Mouse (Mus musculus) R1 (cell line): ENCODE results near the gene Galnt16.

Experiments used
- DNase-seq: peaks from one replicate; pipeline ENCODE4 v3.0.0-alpha.2; 2018; ENCODE audit warnings: low read depth, low spot score

The Galnt16 gene

DNA sequence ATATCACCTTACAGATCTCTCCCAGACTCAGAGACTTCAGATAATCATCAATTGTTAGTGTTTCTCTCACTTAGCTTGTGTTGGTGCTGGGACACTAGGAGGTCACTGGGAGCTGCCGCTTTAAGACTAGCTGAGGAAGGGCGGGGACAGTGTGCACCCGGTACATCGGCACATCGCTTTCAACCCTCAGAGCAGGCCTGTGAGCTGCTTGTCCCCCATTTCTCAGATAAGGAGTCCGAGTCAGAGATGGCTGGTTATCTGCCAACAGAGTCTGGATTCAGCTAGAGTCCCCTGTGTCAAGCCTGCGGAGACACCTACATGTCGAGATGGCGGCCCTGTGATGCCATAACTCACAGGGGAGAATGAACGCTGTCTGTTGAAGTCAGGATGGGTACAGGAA, 13.5 kb downstream of the Galnt16 start:
- DNase-seq, result no peak

DNA sequence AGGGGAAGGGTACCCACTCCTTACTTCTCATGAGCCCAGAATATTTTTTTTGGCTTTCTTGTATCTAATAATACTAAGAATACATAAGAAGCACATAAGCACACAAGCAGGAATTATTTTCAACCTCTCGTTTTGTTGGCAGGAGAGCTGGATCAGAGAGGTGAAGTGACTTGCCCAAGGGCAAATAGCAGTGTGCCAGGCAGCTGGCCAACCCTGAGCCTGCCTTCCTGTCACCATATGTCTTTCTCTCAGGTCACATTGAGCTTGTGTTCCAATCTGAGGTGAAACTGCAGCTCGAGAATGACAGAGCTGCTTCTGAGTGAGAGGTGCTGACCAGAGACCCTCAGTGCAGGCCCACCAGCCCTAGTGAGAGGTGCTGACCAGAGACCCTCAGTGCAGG, 15.8 kb downstream of the Galnt16 start:
- no peak for DNase-seq

DNA sequence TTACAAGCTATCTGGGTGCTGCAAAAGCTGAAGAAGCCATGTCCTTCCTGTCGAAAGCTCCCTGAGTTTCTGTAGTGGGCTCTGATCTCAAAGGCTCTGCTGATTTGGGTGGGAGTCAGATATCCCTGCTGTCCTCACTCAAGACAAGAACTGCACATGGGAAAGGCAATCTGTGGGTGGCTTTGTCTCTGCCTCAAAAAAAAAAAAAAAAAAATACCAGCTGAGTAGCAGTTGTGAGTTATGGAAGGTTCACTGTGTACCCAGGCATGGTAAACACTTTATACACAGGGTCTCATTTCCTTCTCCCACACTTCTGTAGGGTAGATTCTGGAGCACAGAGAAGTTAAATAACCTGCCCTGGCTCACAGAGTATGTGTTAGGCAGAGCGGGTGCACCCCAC, 19.2 kb downstream of the Galnt16 start:
- no peak for DNase-seq

DNA sequence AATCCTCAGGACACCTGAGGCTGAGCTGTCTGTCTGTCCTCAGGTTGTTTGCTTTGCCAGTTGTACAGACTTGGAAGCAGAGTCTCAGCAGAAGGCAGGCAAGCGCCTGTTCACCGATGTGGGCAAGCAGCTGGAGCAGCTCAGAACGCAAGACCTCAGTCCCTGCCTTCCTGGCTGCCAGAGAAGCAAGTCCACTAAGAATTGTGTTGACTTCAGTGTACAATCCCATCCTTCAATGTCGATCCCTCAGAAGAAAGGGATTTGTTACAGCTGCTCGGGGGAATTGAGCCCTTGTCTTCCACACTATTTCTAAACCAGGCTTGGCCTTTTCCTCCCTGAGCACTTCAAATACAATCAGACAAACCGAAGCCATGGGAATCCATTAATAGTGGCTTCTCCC, 20.2 kb downstream of the Galnt16 start:
- DNase-seq, result no peak

DNA sequence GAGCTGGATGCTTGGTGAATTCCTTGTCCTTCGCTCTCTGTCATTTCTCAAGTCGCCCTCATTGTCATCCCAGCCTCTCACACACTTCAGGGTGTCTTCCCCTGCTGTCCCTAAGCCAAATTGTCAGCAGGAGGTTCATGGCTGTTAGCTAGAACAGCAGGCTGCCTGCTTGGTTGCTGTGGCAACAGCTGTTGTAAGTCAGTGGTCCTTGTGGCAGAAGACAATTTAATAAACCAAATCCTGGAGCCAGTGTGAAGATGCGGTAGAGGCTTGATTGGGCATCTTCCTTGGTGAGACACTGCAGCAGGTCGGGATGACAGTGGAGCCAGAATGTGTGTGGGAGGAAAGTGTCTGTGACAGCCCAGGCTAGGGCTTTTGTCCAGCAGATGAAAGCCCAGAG, 27.2 kb downstream of the Galnt16 start:
- DNase-seq, result no peak

DNA sequence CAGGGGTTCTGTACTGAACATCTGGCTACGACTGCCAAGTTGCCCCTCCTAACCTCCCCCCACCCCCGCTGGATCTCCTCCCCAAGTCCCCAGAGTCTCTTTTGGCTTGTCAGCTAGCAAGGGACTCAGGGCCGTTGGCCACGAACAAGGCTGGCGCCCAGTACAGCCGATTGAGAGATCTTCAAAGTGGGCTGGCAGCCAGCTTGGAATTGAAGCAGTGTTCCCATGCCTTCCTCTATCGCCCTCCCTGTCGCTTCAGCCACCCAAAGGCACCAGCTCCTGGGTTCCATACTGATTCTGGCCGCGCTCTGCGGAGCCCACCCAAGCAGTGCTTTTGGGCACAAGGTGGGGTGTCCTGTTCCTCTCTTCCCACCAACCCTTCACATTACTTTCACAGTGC, 31.6 kb downstream of the Galnt16 start:
- DNase-seq, result no peak

DNA sequence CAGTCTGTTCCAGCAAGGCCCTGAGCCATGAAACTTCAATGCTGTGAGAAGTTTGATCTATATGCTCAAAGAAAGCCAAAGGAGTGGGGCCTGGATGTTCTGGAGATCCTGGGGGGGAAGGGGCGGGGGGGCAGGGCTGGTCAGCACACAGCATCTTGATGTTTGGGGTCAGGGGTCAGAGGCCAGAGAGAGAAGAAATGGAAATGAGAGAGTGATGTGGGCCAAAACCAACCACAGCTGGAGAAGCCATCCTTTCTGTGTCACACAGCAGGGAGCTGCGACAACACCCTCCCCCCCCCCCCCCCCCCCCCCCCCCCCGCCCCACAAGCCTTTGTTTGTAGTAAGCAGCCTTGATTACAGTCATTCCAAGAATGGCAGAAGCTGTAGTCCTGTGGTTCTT, 35.1 kb downstream of the Galnt16 start:
- no peak for DNase-seq

DNA sequence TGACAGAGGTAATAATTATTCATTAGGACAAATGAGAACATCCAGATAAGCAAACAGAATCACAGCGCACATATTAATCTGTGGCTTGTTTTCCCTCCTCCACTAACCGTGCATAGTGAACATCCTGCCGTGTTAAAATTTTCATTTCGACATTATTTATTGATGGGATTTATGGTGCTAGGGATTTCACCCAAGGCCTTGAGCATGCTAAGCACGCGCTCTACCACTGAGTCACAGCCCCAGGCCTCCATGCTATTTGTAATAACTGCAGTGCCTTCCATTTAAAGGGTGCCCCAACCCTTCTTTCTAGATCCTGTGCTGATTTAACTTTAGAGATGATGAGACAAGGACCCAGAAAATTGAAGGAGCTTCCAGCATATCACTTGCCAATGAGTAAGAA, 36.2 kb downstream of the Galnt16 start:
- DNase-seq, result no peak

DNA sequence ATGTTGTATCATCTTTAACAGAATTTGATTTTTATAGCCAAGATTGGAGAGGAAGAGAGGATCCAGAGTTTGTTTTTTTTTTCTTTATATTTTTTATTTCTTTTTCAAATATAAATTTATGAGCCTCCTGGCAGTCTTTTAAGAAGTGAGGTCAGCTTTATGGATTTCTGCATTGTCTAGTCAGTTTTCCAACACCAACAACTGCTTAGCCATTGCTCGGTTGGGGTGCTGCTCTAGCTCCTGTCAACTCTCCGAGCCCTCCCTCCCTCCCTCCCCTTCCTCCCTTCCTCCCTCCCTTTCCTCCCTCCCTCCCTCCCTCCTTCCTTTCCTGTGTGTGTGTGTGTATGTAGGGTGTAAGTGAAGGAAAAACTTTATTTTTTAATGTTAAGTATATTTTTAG, 43.8 kb downstream of the Galnt16 start:
- DNase-seq, result no peak

DNA sequence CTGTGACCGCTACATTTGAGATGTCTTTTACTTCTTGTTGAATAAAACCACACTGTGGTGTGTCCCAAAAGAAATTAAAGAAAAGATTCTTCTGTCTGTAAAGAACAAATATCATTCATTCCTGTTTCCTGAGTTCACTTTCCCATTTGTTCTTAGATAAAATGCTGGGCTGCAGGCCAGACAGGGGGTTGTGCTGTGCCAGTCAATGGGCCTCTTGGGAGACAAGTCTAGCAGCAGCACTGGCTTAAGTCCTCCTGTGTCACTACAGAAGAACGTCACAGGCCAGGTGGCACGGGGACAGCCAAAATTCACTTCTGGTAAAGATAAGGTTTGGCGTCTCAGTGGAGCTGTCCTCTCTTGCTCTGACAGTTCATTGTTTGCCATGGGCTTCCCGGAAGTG, 44.7 kb downstream of the Galnt16 start:
- DNase-seq, result no peak

DNA sequence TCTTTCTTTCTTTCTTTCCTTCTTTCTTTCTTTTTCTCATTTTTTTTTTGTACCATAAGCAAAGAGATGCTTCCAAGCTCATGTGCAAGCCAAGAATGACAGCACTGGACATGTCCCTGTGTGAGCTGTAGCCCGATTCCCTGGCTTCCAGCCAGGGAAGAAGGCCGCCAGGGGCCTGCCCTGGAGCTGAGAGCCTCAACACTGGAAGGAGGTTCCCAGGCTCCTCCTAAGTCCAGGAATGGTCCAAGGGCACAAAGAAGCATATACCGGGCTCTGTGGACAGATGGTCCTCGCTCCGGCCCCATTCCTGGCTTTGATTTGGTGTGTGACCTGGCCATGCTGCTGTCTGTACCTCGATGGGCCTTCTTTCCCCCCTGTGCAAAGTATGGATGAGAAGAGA, 46.9 kb downstream of the Galnt16 start:
- no peak for DNase-seq

DNA sequence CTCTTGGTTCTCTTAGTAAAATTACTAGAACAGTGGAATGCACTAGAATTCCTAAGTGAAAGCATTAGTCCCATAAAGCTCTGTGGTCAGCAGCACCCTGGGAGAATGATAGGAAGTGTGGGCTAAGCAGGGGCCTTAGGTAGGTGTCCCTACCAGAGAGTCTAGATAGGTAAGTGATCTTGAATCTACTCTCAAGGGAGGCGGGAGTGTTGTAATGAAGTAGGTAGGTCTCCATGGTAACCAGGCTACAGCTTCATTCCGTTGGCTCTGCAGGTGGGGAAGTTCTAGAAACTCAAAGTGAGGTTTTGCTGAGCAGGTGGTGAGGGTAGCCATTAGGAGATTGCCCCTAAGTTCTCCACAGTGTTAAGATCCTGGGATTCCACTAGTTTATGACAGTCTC, 47.7 kb downstream of the Galnt16 start:
- no peak for DNase-seq

DNA sequence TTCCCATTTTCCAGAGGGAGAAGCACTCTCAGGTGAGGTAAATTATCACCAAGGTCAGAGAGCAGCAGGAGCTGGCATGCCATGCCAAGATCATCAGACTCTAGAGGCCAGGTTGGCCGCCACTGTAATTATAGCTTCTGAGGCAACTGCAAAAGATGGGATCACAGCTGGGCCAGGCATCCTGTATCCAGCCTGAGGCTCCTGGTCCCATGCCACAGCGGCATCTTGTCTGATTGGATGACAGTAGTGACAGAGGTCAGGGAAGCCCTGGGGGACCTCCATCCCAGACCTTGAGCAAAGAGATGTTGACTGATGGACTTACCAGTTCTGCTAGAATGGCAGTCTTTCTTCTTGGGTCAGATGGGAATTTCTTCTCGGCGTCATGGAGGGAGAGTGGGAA, 48.4 kb downstream of the Galnt16 start:
- DNase-seq, result no peak

DNA sequence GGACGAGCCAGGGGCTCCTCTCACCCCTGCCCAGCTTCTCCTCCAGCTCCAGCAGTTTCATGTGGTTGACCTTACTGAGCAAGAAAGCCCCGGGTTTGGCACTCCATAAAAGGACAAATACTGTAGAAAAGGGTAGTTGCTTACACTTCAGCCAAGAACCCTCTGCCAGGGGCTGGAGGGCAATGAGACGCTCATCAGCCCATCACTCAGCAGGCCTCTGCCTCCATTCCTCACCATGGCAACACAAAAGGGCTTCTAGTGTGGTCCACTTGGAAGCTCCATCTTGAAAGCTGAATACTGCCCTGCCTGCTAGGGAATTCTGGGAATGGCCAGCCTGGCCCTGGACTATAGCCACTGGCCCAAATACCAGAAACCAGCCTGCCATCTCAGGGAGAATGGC, 49.3 kb downstream of the Galnt16 start:
- DNase-seq, result no peak

DNA sequence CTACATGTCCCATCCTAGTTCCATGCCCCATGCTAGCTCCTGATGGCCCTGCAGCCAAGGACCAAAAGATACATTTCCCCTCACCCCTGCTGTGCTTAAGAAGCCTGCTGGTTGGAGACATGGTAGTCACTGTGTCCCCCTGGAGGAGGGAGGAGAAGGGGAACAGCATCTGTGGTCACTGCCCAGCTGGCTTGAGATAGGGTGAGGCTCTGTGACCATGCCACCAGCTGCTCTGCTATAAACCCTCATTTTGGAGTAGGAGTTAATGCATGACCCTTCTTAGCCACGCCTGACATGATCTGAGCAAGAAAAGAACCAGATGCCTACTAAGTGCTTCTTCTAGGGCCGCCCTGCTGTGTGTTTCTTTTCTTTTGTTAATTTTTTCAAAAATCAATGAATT, 51.5 kb downstream of the Galnt16 start:
- no peak for DNase-seq

DNA sequence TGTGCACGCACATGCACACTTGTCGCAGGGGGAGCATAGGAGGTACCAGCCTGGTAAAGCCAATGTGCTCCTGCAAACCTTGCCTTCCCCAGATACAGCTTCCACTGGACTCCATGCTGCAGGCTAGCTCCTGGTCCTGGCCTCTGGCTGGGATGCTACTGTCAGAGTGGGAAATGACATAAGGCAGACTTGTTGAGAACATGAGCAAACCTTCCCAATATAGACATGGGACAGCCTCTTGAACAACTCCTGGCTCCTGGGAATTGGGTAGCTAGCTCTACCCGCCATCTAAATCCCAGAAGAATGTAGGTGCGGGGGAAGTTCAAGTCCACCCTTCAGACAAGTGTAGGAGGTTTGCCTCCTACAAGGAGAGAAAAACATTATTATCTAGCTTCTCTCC, 56.2 kb downstream of the Galnt16 start:
- DNase-seq, result no peak

DNA sequence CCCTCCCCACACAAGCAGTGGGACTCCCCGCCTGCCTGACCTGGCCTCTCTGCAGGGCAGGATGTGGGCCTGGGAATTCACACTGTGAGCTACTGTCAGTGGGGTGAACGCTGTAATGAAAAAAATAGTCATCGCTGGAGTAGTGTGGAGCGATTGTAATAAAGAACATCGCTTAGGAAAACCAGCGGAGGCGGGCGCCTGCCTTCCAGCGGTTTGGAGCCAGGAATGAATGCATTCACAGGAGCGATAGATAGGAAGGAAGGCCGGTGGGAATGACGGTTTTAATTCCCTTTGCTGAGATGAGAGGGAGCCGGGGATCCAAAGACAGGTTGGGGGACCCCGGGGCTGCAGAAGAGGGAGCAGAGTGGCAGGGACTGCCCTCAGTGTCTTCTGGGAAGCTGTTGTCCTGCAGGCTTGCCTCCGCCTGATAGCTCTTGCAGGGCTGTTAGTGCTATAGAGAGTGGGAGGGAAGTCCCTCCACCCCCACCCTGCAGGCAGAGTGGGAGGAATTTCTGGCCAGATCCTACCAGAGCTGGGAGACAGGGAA, 56.8 kb downstream of the Galnt16 start:
- no peak for DNase-seq

DNA sequence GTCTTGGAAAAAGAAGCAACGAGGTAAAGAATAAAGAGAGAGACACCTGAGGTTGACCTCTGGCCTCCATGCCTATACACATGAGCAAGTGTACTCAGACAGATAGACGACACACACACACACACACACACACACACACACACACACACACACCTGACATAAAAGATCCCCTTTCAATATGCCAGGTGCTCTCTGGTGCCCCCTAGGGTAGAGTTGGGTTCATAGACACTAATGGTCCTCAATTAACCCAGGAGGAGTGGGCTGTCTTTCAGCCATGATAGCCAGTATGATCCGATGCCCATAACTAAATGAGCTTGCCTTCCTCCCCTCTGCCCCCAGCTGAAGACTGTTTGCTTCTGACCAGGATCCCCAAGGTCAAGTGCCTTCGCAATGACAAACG, 59.0 kb downstream of the Galnt16 start:
- DNase-seq, result peak; percentile 57

DNA sequence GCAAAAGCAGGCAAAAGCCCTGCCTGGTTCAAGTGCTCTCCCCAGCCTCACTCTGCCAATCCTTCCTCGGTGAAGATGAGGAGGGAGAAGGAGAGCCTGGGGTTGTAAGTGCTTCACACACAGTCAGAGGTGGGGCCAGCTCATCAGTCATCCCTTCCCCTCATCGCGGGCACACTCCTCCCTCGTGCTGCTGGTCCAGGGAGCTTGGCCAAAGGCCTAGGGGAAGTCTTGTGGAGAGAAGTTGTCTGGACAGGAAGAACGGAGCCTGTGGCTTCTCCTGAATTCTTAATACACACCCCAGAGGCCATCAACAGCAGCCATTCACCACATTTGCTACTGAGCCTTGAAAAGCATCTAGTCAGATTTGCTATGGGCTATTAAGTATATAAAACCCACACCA, 63.3 kb downstream of the Galnt16 start:
- DNase-seq, result no peak

DNA sequence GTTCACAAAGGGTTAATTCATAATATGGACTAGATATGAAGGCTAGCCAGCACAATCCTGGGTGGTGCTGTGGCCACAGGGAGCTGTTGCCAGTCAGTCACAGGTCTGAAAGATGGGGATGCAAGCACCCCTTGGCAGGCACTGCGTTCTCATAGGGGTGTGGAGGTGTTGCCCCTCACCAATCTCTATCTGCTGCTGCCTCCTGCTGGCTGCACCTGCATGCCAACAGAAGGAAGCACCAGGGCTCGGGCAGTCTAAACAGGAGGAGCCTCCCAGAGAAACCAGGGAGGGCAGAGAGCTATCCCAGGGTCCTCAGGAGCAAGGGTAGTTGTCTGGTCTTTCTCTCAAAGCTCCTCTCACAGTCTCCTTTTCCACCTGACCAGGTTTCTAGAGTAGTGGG, 66.9 kb downstream of the Galnt16 start:
- DNase-seq, result no peak

DNA sequence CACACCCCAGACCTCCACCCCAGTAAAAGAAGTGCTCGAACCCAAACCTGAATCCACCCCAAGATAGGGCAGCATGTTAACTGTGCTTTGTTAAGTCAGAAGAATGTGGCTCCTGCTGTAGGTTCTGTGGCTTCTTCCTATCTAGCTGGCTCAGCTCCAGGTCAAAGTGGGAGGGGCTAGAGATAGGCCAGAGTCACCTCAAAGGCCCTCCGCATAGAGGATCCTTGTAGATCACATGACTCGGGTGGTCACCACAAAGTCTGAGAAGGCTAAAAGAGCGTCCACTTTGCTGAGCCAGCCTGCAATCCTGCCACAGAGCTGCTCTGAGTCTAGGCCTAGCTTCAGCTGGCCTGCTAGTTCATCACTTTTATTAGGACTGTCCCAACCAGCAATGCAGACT, 76.1 kb downstream of the Galnt16 start:
- DNase-seq, result no peak

DNA sequence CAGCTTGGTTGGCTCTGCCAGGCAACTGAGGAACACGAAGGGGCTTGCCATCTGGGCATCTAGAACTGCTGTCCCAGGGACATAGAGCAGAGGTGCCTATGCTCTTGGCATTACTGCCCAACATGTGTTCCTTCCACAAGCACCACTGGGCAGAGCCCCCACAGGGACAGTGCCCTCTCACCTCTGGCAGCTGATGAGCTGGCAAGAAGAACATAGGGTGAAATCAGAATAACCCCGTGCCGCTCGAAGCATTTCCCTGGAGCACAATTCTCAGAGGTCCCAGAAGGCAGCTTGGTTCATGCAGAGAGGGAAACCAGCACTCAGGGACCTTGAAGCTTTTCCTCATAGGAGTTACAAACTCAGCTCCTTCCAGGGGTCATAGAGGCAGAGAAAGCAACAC, 76.7 kb downstream of the Galnt16 start:
- no peak for DNase-seq

DNA sequence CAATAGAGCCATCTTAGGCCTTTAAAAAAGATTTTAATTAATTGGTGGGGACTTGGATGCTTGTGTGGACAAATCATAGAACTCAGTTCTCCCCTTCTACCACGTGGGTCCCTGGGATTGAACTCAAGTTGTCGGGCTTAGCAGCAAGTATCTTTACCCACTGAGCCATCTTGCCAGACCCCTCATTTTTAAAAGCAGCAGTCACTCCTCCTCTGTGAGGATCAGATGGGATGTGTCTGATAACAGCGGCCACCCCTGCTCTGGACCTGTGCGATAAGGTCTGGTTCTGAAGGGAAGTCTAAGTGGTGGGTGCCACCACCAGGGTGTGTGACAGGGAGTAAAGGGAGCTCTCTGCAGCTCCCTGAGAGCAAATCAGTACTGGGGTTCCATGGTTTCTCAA, 77.5 kb downstream of the Galnt16 start:
- no peak for DNase-seq

DNA sequence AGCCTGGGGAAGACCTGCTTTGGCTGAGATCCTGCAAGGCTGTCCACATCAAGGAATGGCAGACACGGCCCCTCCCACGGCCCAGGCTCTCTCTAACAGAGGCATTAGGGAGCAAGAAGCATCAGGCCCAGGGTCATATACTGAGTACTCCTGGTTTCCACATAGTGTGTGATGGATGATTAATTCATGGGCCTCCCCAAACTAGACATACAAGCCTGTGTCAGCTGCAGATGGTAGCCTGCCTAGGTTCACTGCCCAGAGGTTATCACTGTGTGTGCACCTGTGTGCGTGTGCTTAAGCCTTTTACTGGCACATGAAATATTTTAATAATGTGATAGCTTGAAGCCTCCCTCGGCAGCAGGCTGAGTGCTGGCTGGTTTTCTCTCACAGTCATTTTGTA, 77.9 kb downstream of the Galnt16 start:
- no peak for DNase-seq

DNA sequence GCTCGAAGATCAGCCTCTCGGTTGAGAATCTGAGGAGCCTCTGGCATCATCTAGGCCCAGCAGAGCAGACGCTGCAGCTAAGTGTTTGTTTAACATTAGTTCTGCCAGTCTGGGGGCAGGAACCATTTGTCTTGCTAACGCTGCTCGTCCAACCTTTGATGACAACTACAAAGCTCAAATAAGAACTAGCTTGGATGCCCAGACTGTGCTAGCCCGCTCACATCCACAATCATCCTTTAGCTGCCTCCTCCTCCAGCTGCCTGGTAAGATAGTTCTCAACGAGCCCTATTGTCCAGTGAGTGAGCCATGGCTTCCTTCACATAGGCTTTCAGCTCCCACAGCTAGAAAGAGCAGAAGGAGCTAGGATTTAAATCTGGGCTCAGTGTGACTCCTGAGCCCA, 80.2 kb downstream of the Galnt16 start:
- no peak for DNase-seq
